Comparison of ENCODE assay signal across 8 mouse cellular contexts in genomic region chr6:142867023-142867422, GRCm38 (mm10).
A peak's percentile ranks its signal among the peaks of the same experiment; 100 is the strongest.
DNase-seq lines count a peak whose midpoint lies in the region; ATAC-seq lines count a peak whose summit lies in the region.
"Had no signal": no experiment of that assay in that cellular context is flagged by ENCODE, and none has a peak within 500 bp of the region (broad histone marks: within the 10 kb centered on the region; RNA-seq: fewer than 3 reads in every experiment).

No protein-coding gene starts in this region.

- no peaks in the 10 kb centered on the region for H3K36me3 ChIP-seq in neural tube, embryonic 11.5 days (ENCODE audit: control insufficient read depth, insufficient read depth, low read length)
- H3K36me3 ChIP-seq in forebrain, embryonic 15.5 days, result 0 out of 2 replicates have a peak, but pooled peaks cover 5% of the 10 kb centered on the region
- no peaks in the 10 kb centered on the region for H3K36me3 ChIP-seq in midbrain, embryonic 11.5 days (ENCODE audit: control insufficient read depth, insufficient read depth, low read length)

- no peak overlapping the region for H3K4me3 ChIP-seq in neural tube, embryonic 11.5 days (ENCODE audit: low read depth, low read length)
- H3K4me3 ChIP-seq in forebrain, embryonic 15.5 days, result no peak overlapping the region
- H3K4me3 ChIP-seq in midbrain, embryonic 11.5 days (ENCODE audit: low read depth, low read length), result no peak overlapping the region

- ATAC-seq in neural tube, embryonic 11.5 days (ENCODE audit: insufficient read depth, low FRiP score, low TSS enrichment), result peak; percentile 33
- peak; percentile 23; the same call in 1 of the 2 replicates for ATAC-seq in forebrain, embryonic 15.5 days (replicated peaks)
- ATAC-seq in midbrain, embryonic 11.5 days (ENCODE audit: low FRiP score), result peak; percentile 40; the same call in 1 of the 2 replicates

- 0 out of 2 replicates have a peak, but pooled peaks cover 3% of the 10 kb centered on the region for H3K4me1 ChIP-seq in neural tube, embryonic 11.5 days (ENCODE audit: control insufficient read depth, insufficient read depth, low read length)
- H3K4me1 ChIP-seq in forebrain, embryonic 15.5 days, result peaks cover 20% of the 10 kb centered on the region
- H3K4me1 ChIP-seq in midbrain, embryonic 11.5 days (ENCODE audit: control insufficient read depth, insufficient read depth, low read length), result peaks cover 11% of the 10 kb centered on the region

- WGBS in neural tube, embryonic 11.5 days, result 95% methylated on average over 2 of the region's 2 CpGs
- 86% methylated on average over 2 of the region's 2 CpGs for WGBS in forebrain, embryonic 15.5 days
- 100% methylated on average over 2 of the region's 2 CpGs for WGBS in midbrain, embryonic 11.5 days

- intact Hi-C loops in heart, postnatal 10 days (cut with DNase I), result no loop called here
- intact Hi-C loops in left cerebral cortex, postnatal 4 days (cut with DNase I), result no loop called here

- no peak overlapping the region for H3K4me2 ChIP-seq in neural tube, embryonic 11.5 days (ENCODE audit: low read depth)
- H3K4me2 ChIP-seq in forebrain, embryonic 15.5 days (replicated peaks), result peak overlapping the region; percentile 27; the same call in 1 of the 2 replicates
- H3K4me2 ChIP-seq in midbrain, embryonic 11.5 days, result peak overlapping the region; percentile 24; the same call in 1 of the 2 replicates

- DNase-seq in neural tube, embryonic 11.5 days (ENCODE audit: low spot score), result no peak
- no peak for DNase-seq in neural tube, embryonic 10.5 days (ENCODE audit: extremely low spot score, low spot score)
- no peak for DNase-seq in midbrain, embryonic 11.5 days (ENCODE audit: low spot score, missing footprints)
- no peak for DNase-seq in heart, postnatal 10 days
- no peak for DNase-seq in right cerebral cortex, adult 2 months (ENCODE audit: low spot score in 2 of 2)
- no peak for DNase-seq in left cerebral cortex, postnatal 4 days

- H3K27ac ChIP-seq in neural tube, embryonic 11.5 days (ENCODE audit: low read depth, low read length), result peak overlapping the region; percentile 79
- peak overlapping the region; percentile 93 for H3K27ac ChIP-seq in forebrain, embryonic 15.5 days (replicated peaks)
- H3K27ac ChIP-seq in midbrain, embryonic 11.5 days (ENCODE audit: low read depth, low read length), result peak overlapping the region; percentile 89
- H3K27ac ChIP-seq: liver, embryonic 14.5 days had no signal

- H3K9me3 ChIP-seq in neural tube, embryonic 11.5 days (ENCODE audit: control insufficient read depth, low read length), result no peaks in the 10 kb centered on the region
- H3K9me3 ChIP-seq in forebrain, embryonic 15.5 days, result no peaks in the 10 kb centered on the region
- H3K9me3 ChIP-seq in midbrain, embryonic 11.5 days (ENCODE audit: control insufficient read depth, low read length), result no peaks in the 10 kb centered on the region

- H3K27me3 ChIP-seq in neural tube, embryonic 11.5 days (ENCODE audit: control insufficient read depth, insufficient read depth, low read length), result no peaks in the 10 kb centered on the region
- no peaks in the 10 kb centered on the region for H3K27me3 ChIP-seq in forebrain, embryonic 15.5 days
- H3K27me3 ChIP-seq in midbrain, embryonic 11.5 days (ENCODE audit: control insufficient read depth, insufficient read depth, low read length), result no peaks in the 10 kb centered on the region

- H3K9ac ChIP-seq in neural tube, embryonic 11.5 days (ENCODE audit: low read length), result no peak overlapping the region
- H3K9ac ChIP-seq in forebrain, embryonic 15.5 days (replicated peaks), result 0 out of 2 replicates have a peak overlapping the region, but pooled peaks have one; percentile 19
- peak overlapping the region; percentile 53; the same call in 1 of the 2 replicates for H3K9ac ChIP-seq in midbrain, embryonic 11.5 days (ENCODE audit: low read length)
- H3K9ac ChIP-seq: liver, embryonic 14.5 days had no signal
